Mouse (Mus musculus) liver, embryonic 14.5 days (tissue): ENCODE data around the gene Ndufa5.

Source experiments
- CTCF ChIP-seq: IDR thresholded peaks from 2 replicates; pipeline ENCODE4 v1.5.1; 2016; ENCODE audit warnings: antibody characterized with exemption, low read depth, control low read depth
- EP300 ChIP-seq: IDR thresholded peaks from 2 replicates; pipeline ENCODE4 v1.6.1; 2016; ENCODE audit warnings: antibody characterized with exemption, low read depth

DNA sequence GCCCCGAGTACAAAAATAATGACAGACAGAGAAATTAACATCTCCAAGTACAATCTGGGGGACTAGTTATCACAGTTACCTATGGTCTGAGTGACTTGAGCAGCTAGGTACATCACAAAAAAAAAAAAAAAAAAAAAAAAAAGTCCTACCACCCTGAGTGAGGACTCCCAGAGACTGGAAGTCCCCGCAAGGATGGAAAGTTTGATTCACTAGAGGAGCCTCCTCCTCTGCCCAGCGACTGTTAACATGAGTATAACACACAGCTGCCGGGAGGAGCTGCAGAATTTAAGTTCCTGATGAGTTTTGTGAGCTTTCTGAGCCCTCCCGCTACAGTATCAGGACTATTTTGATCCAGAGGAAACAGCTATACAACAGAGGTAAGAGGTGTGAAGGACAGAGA is 41.3 kb downstream of the Ndufa5 start:
- no peak for TF ChIP-seq CTCF
- TF ChIP-seq EP300, result no peak
